Mouse (Mus musculus) E14TG2a.4 (cell line): ENCODE data around the gene Avl9.
A peak's percentile ranks its signal among the peaks of the same experiment; 100 is the strongest.

ENCODE experiments used
- H3K27me3 ChIP-seq: 2 replicates; pipeline ENCODE4 v1.6.1; 2014; ENCODE audit warnings: low read length, control low read depth; ENCODE audit not compliant: insufficient read depth
- H3K36me3 ChIP-seq: 2 replicates; pipeline ENCODE4 v1.6.1; 2014; ENCODE audit warnings: low read length, control low read depth; ENCODE audit not compliant: insufficient read depth
- H3K4me1 ChIP-seq: replicated peaks from 2 replicates; pipeline ENCODE4 v1.6.1; 2014; ENCODE audit warnings: low read depth, low read length, control low read depth
- H3K4me3 ChIP-seq: replicated peaks from 2 replicates; pipeline ENCODE4 v1.5.1; 2014; ENCODE audit warnings: mild to moderate bottlenecking, low read length
- H3K9me3 ChIP-seq: 2 replicates; pipeline ENCODE4 v1.6.1; 2014; ENCODE audit warnings: low read length, control low read depth
- CTCF ChIP-seq: conservative IDR thresholded peaks from 2 replicates; pipeline ENCODE4 v1.5.1; 2014; ENCODE audit warnings: low read length
- NANOG ChIP-seq: IDR thresholded peaks from 2 replicates; pipeline ENCODE4 v1.6.1; 2014; ENCODE audit warnings: borderline replicate concordance, low read length, mixed read lengths
- POU5F1 ChIP-seq: IDR thresholded peaks from 2 replicates; pipeline ENCODE4 v1.6.1; 2014; ENCODE audit warnings: low read length, borderline replicate concordance

The Avl9 gene

GRCm38 (mm10) chr6:56714574-56715269, at the start of gene Avl9:
TSS of gene Avl9 (plus strand) at chr6:56714899.
- TF ChIP-seq POU5F1 = no peak
- Histone ChIP-seq H3K9me3 (no peaks in the 10 kb centered on the region), H3K27me3 (no peaks in the 10 kb centered on the region), H3K4me3 (peak within 1 kb of the TSS; percentile 90), H3K4me1 (peaks cover 22% of the 10 kb centered on the region), H3K36me3 (peaks cover 3% of the 10 kb centered on the region; the same call in 1 of the 2 replicates)

DNA sequence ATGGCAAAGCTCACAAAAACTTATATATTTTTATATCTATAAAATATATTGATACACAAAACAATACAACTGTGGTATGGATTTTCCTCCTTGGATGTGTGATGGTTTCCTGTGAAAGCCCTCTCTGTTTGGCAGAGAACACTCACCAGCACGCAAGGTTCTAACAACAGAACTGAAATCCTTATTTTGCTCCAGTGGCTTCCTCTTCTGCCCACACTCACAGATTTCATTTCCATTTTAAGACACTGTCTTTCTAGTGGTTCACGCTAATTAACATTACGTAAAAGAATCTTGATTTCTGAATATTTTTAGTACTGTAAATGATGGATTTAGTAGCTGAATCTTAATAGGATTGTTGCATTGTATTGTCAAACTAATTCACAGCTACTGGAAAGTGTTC, 26.5 kb upstream of the Avl9 start:
- Histone ChIP-seq H3K9me3 (no peaks in the 10 kb centered on the region), H3K4me1 (peaks cover 23% of the 10 kb centered on the region), H3K36me3 (no peaks in the 10 kb centered on the region), H3K4me3 (no peak overlapping the region), H3K27me3 (no peaks in the 10 kb centered on the region)
- no peak for TF ChIP-seq POU5F1

GRCm38 (mm10) chr6:56691205-56691604, 23.5 kb upstream of the Avl9 start:
- Histone ChIP-seq H3K4me1 (peaks cover 17% of the 10 kb centered on the region), H3K27me3 (no peaks in the 10 kb centered on the region), H3K9me3 (no peaks in the 10 kb centered on the region), H3K36me3 (no peaks in the 10 kb centered on the region), H3K4me3 (no peak overlapping the region)
- TF ChIP-seq CTCF (0 out of 2 replicates have a peak, but pooled peaks have one; percentile 38), POU5F1 (no peak)

DNA sequence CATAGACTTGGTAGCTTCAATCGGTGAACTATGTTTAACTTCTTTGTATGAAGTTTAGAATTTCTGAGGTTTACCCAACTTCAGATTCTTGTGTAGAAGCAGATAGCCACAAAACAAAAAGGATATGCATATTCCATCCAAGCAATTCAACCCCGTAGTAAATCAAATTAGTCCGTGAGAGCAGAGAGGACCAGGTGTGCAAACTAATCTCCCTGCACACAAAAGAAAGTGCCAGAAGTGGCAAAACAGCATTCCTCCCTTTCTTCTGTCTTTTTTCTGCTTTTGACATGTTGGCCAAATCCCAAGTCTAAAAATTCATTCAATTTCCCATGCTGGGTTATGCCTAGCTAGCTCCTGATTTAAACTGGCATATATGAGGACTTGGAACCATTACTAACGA, 22.3 kb upstream of the Avl9 start:
- no peak overlapping the region for H3K4me3 ChIP-seq
- 0 out of 2 replicates have a peak, but pooled peaks cover 6% of the 10 kb centered on the region for H3K4me1 ChIP-seq
- H3K36me3 ChIP-seq = no peaks in the 10 kb centered on the region
- TF ChIP-seq CTCF (no peak), NANOG (no peak), POU5F1 (no peak)
- no peaks in the 10 kb centered on the region for H3K9me3 ChIP-seq
- no peaks in the 10 kb centered on the region for H3K27me3 ChIP-seq

DNA sequence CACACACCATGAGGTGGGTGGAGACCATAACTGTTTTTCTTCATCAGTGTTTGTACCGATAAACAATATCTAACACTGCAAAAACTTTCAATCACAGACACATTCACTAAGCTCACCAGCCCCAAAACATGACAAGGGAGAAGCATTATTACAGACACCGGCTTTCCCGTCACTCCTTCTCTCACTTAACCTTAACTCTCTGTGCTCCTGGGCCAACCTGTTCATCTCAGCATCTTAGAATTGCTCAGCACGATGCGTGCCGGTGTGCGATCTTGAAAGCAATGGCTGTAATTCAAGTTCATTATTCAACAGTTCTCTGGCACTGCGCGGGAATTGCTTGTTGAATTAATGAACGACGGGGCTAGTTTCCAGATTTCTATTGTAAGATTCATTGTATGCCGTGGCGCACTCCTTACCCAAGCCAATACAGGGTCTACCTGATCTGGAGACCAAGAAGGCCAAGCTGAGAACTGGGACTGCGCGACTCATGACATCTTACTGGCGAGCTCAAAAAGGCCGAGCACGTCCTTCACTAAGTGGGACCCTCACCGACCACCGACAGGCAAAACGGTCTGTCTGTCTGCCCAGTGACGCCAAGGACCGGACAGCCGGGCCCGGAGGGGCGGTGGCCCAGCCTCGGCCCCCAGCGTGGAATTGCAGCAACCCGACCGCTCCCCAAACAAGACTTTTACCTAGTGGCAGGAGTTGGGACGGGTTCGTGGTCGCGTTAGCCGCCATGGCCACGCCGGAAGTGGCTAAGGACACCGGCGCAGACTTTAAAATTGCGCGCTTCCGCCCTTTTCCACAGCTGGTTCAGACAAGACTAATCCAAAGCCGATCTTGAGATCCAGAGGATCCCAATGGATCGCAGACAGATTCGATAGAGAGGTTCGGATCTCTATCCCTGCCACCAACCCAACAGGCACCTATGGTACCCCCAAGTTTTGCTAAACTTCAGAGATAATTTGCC, 10.5 kb upstream of the Avl9 start, which contains the start of gene Lsm5:
Gene Lsm5 (minus strand): TSS at position 780 of the 970 bp plus-strand sequence.
- 0 out of 2 replicates have a peak, but pooled peaks cover 2% of the 10 kb centered on the region for H3K4me1 ChIP-seq
- no peaks in the 10 kb centered on the region for H3K9me3 ChIP-seq
- peaks cover 7% of the 10 kb centered on the region; the same call in 1 of the 2 replicates for H3K36me3 ChIP-seq
- H3K4me3 ChIP-seq = peak within 1 kb of the TSS; percentile 94
- TF ChIP-seq CTCF (no peak), NANOG (no peak), POU5F1 (no peak)
- H3K27me3 ChIP-seq = no peaks in the 10 kb centered on the region

DNA sequence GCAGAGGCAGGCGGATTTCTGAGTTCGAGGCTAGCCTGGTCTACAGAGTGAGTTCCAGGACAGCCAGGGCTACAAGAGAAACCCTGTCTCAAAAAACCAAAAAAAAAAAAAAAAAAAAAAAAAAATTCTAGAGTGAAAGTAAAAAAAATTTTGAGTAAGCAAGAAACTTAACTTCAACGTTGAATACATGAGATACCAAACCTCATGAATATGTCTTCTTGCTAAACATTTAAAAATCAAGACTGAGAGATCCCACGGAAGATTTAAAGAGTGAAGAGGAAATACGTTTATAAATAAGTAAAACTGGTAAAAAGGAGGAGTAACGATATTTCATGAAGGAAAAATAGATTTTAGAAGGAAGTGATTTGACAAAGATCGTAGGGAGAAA, 519 bp upstream of the Avl9 start:
- H3K36me3 ChIP-seq = peaks cover 3% of the 10 kb centered on the region; the same call in 1 of the 2 replicates
- H3K4me1 ChIP-seq = peaks cover 19% of the 10 kb centered on the region
- H3K27me3 ChIP-seq = no peaks in the 10 kb centered on the region
- H3K9me3 ChIP-seq = no peaks in the 10 kb centered on the region
- no peak for TF ChIP-seq NANOG
- TF ChIP-seq POU5F1 = no peak
- no peak for TF ChIP-seq CTCF
- peak overlapping the region; percentile 32; the same call in 1 of the 2 replicates for H3K4me3 ChIP-seq

GRCm38 (mm10) chr6:56715270-56715666, 569 bp downstream of the Avl9 start:
- TF ChIP-seq CTCF (no peak), NANOG (no peak), POU5F1 (no peak)
- peaks cover 22% of the 10 kb centered on the region for H3K4me1 ChIP-seq
- peak overlapping the region; percentile 90 for H3K4me3 ChIP-seq
- no peaks in the 10 kb centered on the region for H3K27me3 ChIP-seq
- H3K9me3 ChIP-seq = no peaks in the 10 kb centered on the region
- H3K36me3 ChIP-seq = peaks cover 3% of the 10 kb centered on the region; the same call in 1 of the 2 replicates

DNA sequence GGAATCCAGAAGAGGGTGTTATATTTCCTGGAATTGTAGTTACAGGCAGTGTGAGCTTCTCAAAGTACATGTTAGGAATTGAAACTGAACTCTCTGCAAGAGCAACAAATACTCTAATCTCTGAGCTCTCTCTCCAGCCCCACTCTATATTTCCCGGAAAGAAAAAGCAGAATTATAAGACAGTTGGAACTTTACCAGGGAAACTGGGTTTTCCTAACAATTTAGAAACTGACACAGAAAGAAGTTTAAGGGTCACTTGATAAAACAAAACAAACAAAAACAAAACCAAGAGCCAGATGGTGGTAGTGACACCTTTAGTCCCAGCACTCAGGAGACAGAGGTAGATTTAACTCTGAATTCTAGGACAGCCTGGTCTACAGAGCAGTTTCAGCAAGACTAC, 4.4 kb downstream of the Avl9 start:
- no peaks in the 10 kb centered on the region for H3K27me3 ChIP-seq

More for the DNA sequence above, 4.4 kb downstream of the Avl9 start:
- Histone ChIP-seq H3K9me3 (no peaks in the 10 kb centered on the region), H3K36me3 (peaks cover 18% of the 10 kb centered on the region), H3K4me3 (no peak overlapping the region), H3K4me1 (peaks cover 22% of the 10 kb centered on the region)
- TF ChIP-seq POU5F1 (no peak), NANOG (no peak), CTCF (no peak)
